Mouse (Mus musculus) ovary, postnatal 36 days (tissue): Measurements from ENCODE around the gene Gm11596.
"Not testable (repeated sequence)": the region's sequence is repeated elsewhere in the genome, so short reads cannot be mapped to it uniquely, and the experiment has no call there.

Experiments
- DNase-seq: peaks from one replicate; pipeline ENCODE4 v3.0.0; 2022; ENCODE audit warnings: low spot score, mixed read lengths

Gm11596 gene

DNA sequence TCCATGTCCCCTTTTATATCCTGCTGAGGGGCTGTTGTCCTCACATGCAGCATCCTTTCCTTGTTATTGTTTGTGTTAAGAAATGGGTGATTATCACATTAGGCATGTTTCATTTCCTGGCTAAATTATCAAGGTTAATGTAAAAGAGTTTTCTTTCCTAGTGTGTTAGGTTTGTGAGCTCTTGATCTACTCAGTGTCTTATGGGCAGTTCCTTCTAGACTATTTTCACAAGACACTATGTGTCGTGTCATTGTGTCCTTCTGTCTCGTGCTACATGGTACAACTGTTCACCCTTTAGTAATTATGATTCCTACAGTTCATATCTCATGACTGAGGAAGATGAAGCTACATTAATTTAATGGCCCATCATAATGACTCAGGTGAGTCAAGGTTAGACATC is at the start of gene Gm11596:
Gm11596 (minus strand) TSS at position 101 of the 400 bp plus-strand sequence.
- DNase-seq: no peak

DNA sequence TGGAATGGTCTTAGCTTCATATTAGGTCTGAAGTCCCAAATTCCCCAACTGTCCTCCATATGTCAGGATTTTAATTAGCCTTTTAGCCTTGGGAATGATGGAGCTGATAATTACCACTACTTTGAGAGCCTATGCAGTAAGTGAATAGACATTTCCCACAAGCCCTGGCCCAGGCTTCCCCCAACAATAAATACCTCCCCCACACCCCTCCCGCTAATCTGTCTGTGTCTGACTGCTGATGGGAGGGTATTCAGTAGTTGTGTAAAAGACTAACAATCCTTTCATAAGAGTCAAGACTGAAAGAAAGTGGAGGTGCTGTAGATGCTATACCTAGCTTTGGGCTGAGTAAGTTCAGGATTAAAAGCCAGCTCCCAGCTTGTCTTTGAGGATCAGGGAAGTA is 48.9 kb upstream of the Gm11596 start:
- no peak for DNase-seq

DNA sequence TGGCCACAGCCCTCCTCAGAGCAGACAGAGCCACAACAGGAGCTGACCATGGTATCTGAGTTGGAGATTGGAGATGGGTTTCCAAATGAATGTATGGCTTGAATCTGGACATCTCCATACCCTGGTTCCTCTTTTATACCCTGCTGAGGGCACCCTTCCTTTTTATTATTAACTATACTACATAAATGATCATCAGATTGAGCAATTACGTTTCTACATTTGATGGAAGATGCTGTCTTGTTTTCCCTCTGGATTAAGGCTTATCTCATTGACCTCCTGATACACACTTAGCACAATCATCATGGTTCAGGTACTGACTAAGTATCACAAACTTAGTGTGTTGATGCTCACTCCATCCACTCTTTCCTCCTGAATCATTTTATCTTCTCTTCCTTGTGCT is 44.7 kb upstream of the Gm11596 start, which contains the start of gene 2300003K06Rik:
2300003K06Rik (minus strand) TSS at position 101 of the 400 bp plus-strand sequence.
- no peak for DNase-seq

DNA sequence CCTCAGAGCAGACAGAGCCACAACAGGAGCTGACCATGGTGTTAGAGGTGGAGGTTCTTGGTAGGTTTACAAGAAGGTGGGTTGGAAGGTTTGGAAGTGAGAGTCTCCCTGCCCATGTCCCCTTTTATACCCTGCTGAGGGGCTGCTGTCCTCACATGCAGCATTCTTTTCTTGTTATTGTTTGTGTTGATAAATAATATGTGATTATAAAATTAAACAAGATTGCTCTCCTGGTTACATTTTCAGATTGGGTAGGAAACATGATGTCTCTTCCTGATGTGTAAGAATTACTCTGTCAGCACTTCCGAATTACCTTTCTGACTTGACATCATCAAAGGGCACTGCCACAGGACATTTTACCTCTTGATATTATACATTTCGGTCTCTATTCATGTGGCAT is 22.3 kb upstream of the Gm11596 start, which contains the start of gene Gm11564:
Gm11564 (minus strand) TSS at position 101 of the 400 bp plus-strand sequence.
- not testable (repeated sequence) for DNase-seq

DNA sequence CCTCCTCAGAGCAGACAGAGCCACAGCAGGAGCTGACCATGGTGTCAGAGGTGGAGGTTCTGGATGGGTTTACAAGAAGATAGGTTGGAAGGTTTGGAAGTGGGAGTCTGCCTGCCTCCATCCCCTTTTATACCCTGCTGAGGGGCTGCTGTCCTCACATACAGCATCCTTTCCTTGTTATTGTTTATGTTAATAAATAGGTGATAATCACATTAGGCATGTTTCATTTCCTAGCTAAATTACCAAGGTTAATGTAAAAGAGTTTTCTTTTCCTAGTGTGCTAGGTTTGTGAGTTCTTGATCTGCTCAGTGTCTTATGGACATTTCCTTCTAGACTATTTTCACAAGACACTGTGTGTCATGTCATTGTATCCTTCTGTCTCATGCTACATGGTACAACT is 16.5 kb upstream of the Gm11596 start, which contains the start of gene Krtap4-13:
Krtap4-13 (minus strand) TSS at position 101 of the 400 bp plus-strand sequence.
- DNase-seq: not testable (repeated sequence)

DNA sequence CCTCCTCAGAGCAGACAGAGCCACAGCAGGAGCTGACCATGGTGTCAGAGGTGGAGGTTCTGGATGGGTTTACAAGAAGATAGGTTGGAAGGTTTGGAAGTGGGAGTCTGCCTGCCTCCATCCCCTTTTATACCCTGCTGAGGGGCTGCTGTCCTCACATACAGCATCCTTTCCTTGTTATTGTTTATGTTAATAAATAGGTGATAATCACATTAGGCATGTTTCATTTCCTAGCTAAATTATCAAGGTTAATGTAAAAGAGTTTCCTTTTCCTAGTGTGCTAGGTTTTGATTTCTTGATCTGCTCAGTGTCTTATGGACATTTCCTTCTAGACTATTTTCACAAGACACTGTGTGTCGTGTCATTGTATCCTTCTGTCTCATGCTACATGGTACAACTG is 11.1 kb upstream of the Gm11596 start, which contains the start of gene Gm11554:
Gm11554 (minus strand) TSS at position 101 of the 400 bp plus-strand sequence.
- DNase-seq: not testable (repeated sequence)

DNA sequence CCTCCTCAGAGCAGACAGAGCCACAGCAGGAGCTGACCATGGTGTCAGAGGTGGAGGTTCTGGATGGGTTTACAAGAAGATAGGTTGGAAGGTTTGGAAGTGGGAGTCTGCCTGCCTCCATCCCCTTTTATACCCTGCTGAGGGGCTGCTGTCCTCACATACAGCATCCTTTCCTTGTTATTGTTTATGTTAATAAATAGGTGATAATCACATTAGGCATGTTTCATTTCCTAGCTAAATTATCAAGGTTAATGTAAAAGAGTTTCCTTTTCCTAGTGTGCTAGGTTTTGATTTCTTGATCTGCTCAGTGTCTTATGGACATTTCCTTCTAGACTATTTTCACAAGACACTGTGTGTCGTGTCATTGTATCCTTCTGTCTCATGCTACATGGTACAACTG is 5.6 kb upstream of the Gm11596 start, which contains the start of gene Gm11569:
Gm11569 (minus strand) TSS at position 101 of the 400 bp plus-strand sequence.
- not testable (repeated sequence) for DNase-seq

DNA sequence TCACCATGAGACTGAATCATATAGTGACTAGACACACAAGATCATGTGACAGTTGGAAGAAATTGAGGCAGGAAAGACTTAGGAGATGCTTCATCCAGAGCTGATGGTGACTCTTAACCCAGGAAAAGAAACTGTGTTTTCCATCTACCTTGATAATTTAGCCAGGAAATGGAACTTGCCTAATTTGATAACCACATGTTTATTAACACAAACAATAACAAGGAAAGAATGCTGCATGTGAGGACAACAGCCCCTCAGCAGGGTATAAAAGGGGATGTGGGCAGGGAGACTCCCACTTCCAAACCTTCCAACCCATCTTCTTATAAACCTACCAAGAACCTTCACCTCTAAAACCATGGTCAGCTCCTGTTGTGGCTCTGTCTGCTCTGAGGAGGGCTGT is 8.4 kb downstream of the Gm11596 start, which contains the start of gene Krtap4-9:
Krtap4-9 (plus strand) TSS at position 301 of the 400 bp plus-strand sequence.
- DNase-seq: not testable (repeated sequence)

DNA sequence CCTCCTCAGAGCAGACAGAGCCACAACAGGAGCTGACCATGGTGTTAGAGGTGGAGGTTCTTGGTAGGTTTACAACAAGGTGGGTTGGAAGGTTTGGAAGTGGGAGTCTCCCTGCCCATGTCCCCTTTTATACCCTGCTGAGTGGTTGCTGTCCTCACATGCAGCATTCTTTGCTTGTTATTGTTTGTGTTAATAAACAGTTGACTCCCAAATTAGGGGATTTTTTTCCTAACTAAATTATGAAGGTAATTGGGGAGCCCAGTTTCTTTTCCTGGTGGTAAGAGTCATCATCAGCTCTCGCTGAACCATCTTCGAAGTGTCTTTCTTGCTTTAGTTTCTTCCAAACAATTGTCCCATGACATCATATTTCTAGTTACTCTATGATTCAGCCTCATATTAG is 12.7 kb downstream of the Gm11596 start, which contains the start of gene Krtap4-8:
Krtap4-8 (minus strand) TSS at position 101 of the 400 bp plus-strand sequence.
- DNase-seq: no peak

DNA sequence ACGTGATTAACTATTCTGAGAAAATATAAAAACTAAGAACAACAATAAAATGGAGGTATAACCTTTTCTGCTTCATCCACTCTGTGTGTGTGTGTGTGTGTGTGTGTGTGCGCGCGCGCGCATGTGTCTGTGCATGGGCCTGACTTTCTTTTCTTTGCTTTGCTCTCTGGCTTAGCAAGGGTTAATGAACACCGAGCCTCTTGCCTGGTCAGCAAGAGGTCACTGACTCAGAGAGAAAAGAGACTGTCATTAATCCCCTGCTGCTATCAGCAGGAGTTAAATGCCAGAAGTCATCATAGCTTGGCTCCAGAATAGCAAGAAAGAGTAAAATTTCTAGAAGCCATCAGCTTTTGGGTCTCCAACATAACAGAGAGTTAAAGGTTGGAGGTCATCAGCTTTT is 14.9 kb downstream of the Gm11596 start:
- no peak for DNase-seq

DNA sequence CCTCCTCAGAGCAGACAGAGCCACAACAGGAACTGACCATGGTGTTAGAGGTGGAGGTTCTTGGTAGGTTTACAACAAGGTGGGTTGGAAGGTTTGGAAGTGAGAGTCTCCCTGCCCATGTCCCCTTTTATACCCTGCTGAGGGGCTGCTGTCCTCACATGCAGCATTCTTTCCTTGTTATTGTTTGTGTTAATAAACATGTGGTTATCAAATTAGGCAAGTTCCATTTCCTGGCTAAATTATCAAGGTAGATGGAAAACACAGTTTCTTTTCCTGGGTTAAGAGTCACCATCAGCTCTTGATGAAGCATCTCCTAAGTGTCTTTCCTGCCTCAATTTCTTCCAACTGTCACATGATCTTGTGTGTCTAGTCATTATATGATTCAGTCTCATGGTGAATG is 20.5 kb downstream of the Gm11596 start, which contains the start of gene Gm11595:
Gm11595 (minus strand) TSS at position 101 of the 400 bp plus-strand sequence.
- DNase-seq: not testable (repeated sequence)

DNA sequence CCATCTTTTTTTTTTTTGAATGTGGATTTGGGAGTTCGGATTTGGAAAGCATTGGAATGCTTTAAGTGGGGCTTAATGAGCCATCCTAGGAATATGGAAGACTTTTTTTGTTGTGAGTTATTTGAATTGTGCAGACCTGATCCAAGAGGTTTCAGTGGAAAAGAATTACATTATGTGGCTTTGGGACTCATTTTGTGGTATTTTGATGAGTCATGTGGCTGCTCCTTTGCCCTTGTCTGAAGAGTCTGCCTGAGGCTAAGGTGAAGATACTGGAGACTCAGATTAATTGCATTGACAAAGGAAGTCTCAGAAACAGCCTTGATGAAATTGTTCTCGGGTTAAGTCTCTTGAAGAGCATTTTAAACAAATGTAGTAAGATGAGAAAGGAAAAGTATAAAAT is 24.9 kb downstream of the Gm11596 start:
- no peak for DNase-seq

DNA sequence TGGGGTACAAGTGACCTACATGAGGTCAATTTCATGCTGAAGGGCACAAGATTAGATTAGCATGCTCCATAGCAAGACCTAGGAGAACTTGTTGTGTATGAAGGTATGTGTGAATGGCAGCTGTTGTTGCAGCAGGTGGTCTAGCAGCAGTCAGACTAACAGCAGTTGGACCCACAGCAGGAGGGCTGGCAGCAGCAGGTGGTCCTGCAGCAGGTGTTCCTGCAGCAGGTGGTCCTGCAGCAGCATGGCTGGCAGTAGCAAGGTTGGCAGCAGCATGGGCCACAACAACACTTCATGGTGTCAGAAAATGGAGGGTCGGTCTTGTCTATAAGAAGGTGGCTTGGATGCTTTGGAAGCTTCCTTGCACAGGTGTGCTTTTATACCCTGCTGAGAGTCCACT is 34.4 kb downstream of the Gm11596 start:
- DNase-seq: no peak

DNA sequence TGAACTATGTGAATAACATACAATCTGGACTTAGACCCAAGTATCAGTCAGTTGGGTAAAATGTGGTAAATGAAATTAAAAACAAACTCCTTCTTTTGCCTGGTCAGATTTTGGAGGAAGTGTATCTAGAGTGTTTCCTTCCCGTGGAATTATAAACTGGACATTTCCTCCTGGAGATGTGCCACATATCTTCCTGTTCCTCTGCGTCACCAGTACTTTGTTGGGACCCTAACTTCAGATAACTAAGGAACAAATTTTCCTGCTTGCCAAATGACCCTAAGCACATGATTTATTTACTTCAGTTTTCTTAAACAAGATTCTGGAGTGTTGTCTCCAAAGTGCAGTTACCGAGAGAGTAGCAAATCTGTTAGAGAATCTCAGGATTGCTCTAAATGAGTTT is 49.3 kb downstream of the Gm11596 start:
- DNase-seq: no peak
